Mouse (Mus musculus): ENCODE results near the gene Pcna. TPM values are rescaled to one million over a fixed set of nuclear protein-coding genes. Genes with fewer than 3 reads are reported as not detected.

Pcna gene
- polyA plus RNA-seq, 1 experiment = not detected

DNA sequence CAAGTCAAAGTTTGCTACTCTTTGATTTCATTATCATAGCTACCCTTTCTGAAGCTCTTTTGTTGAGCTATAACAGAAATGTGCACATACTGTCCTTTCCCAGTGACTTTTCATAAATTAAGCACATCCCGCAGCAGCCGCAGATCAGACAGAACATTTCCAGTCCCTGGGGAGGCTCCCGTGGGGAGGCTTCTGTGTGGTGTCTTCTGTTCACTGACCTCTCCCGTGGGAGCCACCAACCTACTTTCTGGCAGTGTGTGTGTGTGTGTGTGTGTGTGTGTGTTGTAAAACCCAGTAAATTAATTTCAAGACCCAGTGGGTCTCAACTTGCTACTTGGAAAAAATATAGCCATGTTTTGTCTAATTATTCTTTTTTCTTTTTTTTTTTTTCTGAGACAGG is 26.9 kb upstream of the Pcna start:
- TF ChIP-seq CTCF (IDR thresholded peaks at IDR 0.05; ENCODE audit: insufficient read depth, low read depth, low read length) = no peak
- no peak for TF ChIP-seq POLR2A (IDR thresholded peaks at IDR 0.05; ENCODE audit: insufficient read depth, low read depth, low read length)
- 69% methylated on average over 4 of the region's 4 CpGs for WGBS

DNA sequence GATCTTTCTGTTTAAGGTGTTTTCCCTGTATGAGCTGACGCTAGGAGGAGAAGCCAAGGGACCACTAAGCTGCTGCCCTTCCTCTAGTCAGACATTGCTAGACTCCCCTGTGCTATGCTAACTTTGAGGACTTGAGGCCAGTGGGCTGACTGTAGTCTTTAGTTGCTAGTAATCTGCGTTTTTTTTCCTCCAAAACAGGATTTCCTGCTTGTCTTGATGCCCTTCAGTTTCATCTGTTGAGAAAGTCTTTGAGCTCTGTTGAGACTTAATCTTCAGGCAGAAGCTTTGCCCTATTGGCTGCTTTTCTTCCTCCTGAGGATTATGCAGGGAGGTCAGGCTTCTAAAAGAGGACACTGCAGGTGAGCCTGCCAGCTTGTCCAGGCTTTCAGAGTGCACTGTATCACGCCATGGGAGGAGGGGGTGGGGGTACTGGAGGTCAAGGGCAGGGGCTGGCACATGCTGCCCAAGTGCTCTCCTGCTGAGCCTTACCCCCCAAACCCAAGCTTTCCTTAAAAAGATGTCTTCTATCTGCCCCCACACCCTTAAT is 26.3 kb upstream of the Pcna start:
- Histone ChIP-seq H3K4me3 (ENCODE audit: insufficient read depth, low read depth, low read length) (no peak overlapping the region), H3K27ac (ENCODE audit: insufficient read depth, low read depth, low read length) (peak overlapping the region; percentile 60), H3K4me1 (ENCODE audit: control insufficient read depth, insufficient read depth, low read length) (peaks cover 27% of the 10 kb centered on the region)
- 64% methylated on average over 3 of the region's 3 CpGs for WGBS
- TF ChIP-seq CTCF (IDR thresholded peaks at IDR 0.05; ENCODE audit: insufficient read depth, low read depth, low read length) (no peak), POLR2A (IDR thresholded peaks at IDR 0.05; ENCODE audit: insufficient read depth, low read depth, low read length) (no peak)

More for the DNA sequence above, 26.9 kb upstream of the Pcna start:
- no peak overlapping the region for H3K4me3 ChIP-seq (ENCODE audit: insufficient read depth, low read depth, low read length)
- H3K27ac ChIP-seq (ENCODE audit: insufficient read depth, low read depth, low read length) = no peak overlapping the region
- H3K4me1 ChIP-seq (ENCODE audit: control insufficient read depth, insufficient read depth, low read length) = peaks cover 33% of the 10 kb centered on the region

- WGBS = 76% methylated on average over 8 of the region's 8 CpGs
- Histone ChIP-seq H3K27ac (ENCODE audit: insufficient read depth, low read depth, low read length) (no peak overlapping the region), H3K4me3 (ENCODE audit: insufficient read depth, low read depth, low read length) (no peak overlapping the region), H3K4me1 (ENCODE audit: control insufficient read depth, insufficient read depth, low read length) (peaks cover 23% of the 10 kb centered on the region)
- TF ChIP-seq CTCF (IDR thresholded peaks at IDR 0.05; ENCODE audit: insufficient read depth, low read depth, low read length) = no peak
- no peak for TF ChIP-seq POLR2A (IDR thresholded peaks at IDR 0.05; ENCODE audit: insufficient read depth, low read depth, low read length)
Observed at GRCm38 (mm10) chr2:132278273-132278853, 25.2 kb upstream of the Pcna start.

DNA sequence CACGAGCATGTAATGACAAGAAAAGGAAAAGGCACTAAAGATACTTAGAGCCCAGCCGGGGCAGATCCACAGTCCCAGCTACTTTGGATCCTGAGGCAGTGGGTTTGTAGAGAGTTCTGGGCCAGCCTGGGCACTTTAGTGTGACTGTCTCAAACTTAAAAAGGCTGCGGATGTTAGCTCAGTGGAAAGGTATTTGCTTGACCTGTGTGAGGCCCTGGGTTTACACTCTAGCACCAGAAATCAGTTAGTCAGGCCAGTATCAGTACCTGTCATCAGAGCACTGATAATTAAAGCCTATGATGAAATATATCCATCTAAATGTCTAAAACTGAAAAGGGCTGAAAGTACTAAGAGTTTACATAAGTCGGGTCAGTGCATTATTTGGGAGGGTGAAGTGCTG is 23.1 kb upstream of the Pcna start:
- 85% methylated on average over 4 of the region's 4 CpGs for WGBS
- no peak overlapping the region for H3K4me3 ChIP-seq (ENCODE audit: insufficient read depth, low read depth, low read length)

GRCm38 (mm10) chr2:132275527-132275926 is 22.4 kb upstream of the Pcna start:
- H3K27ac ChIP-seq (ENCODE audit: insufficient read depth, low read depth, low read length) = no peak overlapping the region
- TF ChIP-seq POLR2A (IDR thresholded peaks at IDR 0.05; ENCODE audit: insufficient read depth, low read depth, low read length) (no peak), CTCF (IDR thresholded peaks at IDR 0.05; ENCODE audit: insufficient read depth, low read depth, low read length) (no peak)
- no peak overlapping the region for H3K4me3 ChIP-seq (ENCODE audit: insufficient read depth, low read depth, low read length)
- peaks cover 9% of the 10 kb centered on the region for H3K4me1 ChIP-seq (ENCODE audit: control insufficient read depth, insufficient read depth, low read length)
- 74% methylated on average over 4 of the region's 4 CpGs for WGBS

More for the DNA sequence above, 23.1 kb upstream of the Pcna start:
- Histone ChIP-seq H3K4me1 (ENCODE audit: control insufficient read depth, insufficient read depth, low read length) (peaks cover 11% of the 10 kb centered on the region), H3K27ac (ENCODE audit: insufficient read depth, low read depth, low read length) (no peak overlapping the region)
- TF ChIP-seq POLR2A (IDR thresholded peaks at IDR 0.05; ENCODE audit: insufficient read depth, low read depth, low read length) = no peak

DNA sequence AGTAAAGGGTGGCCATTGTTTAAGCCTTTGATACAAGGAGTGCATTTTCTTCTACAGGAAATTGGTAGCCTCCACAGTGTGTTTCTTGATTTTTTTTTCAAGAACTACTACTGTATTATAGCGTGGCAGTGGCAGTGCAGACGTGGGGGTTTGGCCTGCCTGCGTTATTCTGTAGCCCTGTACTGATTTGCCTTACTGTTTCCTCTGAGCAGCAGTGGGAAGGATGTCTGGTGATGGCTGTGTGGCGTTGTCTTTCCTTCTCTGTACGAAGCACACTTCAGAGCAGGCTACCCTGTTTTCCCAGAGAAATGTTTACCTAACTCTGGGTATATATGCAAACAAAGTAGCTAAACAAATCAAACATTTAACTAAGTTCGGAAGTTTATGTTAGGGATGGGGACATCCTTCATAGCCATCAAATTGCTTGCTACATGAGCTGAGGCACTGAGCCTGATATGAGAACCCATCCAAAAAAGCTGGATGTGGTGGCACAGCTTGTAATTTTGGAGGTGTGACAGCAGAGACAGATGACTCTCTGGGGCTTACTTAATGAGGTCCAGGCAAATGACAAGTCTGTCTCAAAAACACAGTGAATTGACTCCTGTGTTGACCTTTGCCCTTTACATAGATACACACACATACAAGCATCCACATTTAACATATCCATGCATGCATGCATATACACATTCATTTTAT is 19.7 kb upstream of the Pcna start:
- Histone ChIP-seq H3K4me1 (ENCODE audit: control insufficient read depth, insufficient read depth, low read length) (peaks cover 7% of the 10 kb centered on the region; the same call in 1 of the 2 replicates), H3K27ac (ENCODE audit: insufficient read depth, low read depth, low read length) (no peak overlapping the region), H3K4me3 (ENCODE audit: insufficient read depth, low read depth, low read length) (no peak overlapping the region)
- 41% methylated on average over 6 of the region's 6 CpGs for WGBS
- TF ChIP-seq CTCF (IDR thresholded peaks at IDR 0.05; ENCODE audit: insufficient read depth, low read depth, low read length) (no peak), POLR2A (IDR thresholded peaks at IDR 0.05; ENCODE audit: insufficient read depth, low read depth, low read length) (no peak)

- H3K4me3 ChIP-seq (ENCODE audit: insufficient read depth, low read depth, low read length) = no peak overlapping the region
- WGBS = 38% methylated on average over 2 of the region's 2 CpGs
- no peak overlapping the region for H3K27ac ChIP-seq (ENCODE audit: insufficient read depth, low read depth, low read length)
- H3K4me1 ChIP-seq (ENCODE audit: control insufficient read depth, insufficient read depth, low read length) = peaks cover 7% of the 10 kb centered on the region; the same call in 1 of the 2 replicates
- TF ChIP-seq POLR2A (IDR thresholded peaks at IDR 0.05; ENCODE audit: insufficient read depth, low read depth, low read length) (no peak), CTCF (IDR thresholded peaks at IDR 0.05; ENCODE audit: insufficient read depth, low read depth, low read length) (no peak)
Observed at GRCm38 (mm10) chr2:132270331-132270951, 17.3 kb upstream of the Pcna start.

DNA sequence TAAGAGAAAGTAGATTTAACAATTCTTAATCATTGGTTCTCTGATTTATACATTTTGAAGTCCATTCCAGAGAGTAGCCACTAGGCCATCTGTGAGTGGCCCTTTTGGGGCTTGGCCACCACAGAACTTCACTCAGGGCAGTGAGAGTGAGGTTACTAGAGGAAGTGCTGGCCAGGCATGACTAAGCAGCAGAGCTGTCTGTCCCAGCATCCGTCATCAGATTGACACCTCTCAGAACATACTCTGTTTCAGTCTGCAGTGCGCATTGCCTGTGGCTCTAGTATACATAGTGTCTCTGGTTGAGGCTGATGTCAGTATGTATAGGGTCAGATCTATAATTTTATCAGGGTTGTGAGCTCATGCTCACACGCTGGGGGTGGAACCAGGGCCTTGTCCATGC is 16.1 kb upstream of the Pcna start:
- Histone ChIP-seq H3K27ac (ENCODE audit: insufficient read depth, low read depth, low read length) (no peak overlapping the region), H3K4me3 (ENCODE audit: insufficient read depth, low read depth, low read length) (no peak overlapping the region), H3K4me1 (ENCODE audit: control insufficient read depth, insufficient read depth, low read length) (peaks cover 7% of the 10 kb centered on the region; the same call in 1 of the 2 replicates)
- TF ChIP-seq POLR2A (IDR thresholded peaks at IDR 0.05; ENCODE audit: insufficient read depth, low read depth, low read length) = no peak
- TF ChIP-seq CTCF (IDR thresholded peaks at IDR 0.05; ENCODE audit: insufficient read depth, low read depth, low read length) = no peak
- 80% methylated on average over 3 of the region's 3 CpGs for WGBS

GRCm38 (mm10) chr2:132266086-132266485 is 13.0 kb upstream of the Pcna start:
- H3K27ac ChIP-seq (ENCODE audit: insufficient read depth, low read depth, low read length) = no peak overlapping the region
- peaks cover 7% of the 10 kb centered on the region; the same call in 1 of the 2 replicates for H3K4me1 ChIP-seq (ENCODE audit: control insufficient read depth, insufficient read depth, low read length)
- TF ChIP-seq CTCF (IDR thresholded peaks at IDR 0.05; ENCODE audit: insufficient read depth, low read depth, low read length) (no peak), POLR2A (IDR thresholded peaks at IDR 0.05; ENCODE audit: insufficient read depth, low read depth, low read length) (no peak)
- 86% methylated on average over 3 of the region's 3 CpGs for WGBS
- no peak overlapping the region for H3K4me3 ChIP-seq (ENCODE audit: insufficient read depth, low read depth, low read length)

Measured in olfactory bulb, adult 2 months (tissue).